Mouse (Mus musculus) cortical plate, adult 2 months (tissue): ENCODE results near the gene Med13l.

Experiments
- CTCF ChIP-seq: fragments of 200-500 bp; IDR thresholded peaks from 2 replicates; pipeline ENCODE4 v1.5.1; 2011; ENCODE audit warnings: mild to moderate bottlenecking, control low read depth, low read length; ENCODE audit not compliant: insufficient read depth; ENCODE audit errors: extremely low read depth
- POLR2A ChIP-seq: fragments of 200-500 bp; IDR thresholded peaks from 2 replicates; pipeline ENCODE4 v1.6.1; 2011; ENCODE audit warnings: mild to moderate bottlenecking, low read length, control low read depth; ENCODE audit not compliant: insufficient read depth; ENCODE audit errors: extremely low read depth

DNA sequence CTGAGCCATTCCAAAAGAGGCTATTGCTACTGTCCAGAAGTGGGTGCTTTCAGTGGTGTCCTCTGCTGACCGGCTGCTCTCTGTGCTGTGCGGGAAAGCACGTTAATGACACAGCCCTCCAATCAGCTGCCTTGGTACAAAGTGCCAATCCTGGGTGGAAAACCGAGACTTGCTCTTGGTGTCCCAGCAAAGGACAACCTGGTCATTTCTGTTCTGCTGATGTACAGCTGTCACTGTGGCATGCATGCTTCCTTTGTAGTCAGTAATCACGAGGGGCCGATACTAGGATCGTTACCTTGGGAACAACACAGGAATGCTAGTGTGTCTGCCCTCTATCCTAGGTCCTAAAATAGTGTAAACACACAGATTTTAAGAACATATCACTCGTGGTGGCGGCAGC, 142.2 kb downstream of the Med13l start:
- no peak for TF ChIP-seq POLR2A
- TF ChIP-seq CTCF: no peak
